Mouse (Mus musculus) kidney, adult 9 months (tissue): ENCODE measurements around the gene Gm20838.
"Not testable (repeated sequence)": the region's sequence is repeated elsewhere in the genome, so short reads cannot be mapped to it uniquely, and the experiment has no call there.

ENCODE experiments used
- DNase-seq: peaks from one replicate; pipeline ENCODE4 v3.0.0; 2022

Gene Gm20838

DNA sequence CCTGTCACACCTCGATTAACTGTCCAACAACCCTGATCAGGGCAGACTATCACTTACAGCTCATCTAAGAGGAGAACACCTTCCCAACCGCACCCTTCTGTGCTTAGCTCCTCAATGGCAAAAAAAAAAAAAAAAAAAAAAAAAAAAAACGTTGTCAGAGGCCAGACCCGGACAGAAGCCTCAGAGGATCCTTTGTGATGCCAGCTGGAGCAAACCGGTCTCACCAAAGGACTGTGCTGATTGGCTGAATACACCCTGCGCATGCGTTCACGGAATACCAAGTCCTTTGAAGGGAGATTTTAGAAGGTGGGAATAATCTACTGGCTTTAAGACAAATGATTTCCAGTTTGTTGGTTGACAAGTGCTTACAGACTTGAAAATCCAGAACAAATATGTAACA is at the start of gene Gm20838:
TSS of gene Gm20838 (minus strand) at position 101 of the 400 bp plus-strand sequence.
- not testable (repeated sequence) for DNase-seq
